Mouse (Mus musculus) embryonic stem cell, embryonic (primary cell): ENCODE data around the gene Coa5.

ENCODE experiments used
- CTCF ChIA-PET, 4 experiments: fragments of 300-600 bp in 2 of 4; fragments of 350-600 bp in 2 of 4; sonication (Branson Sonifier 250); formaldehyde crosslinking; loops; one replicate each; lab custom pipeline; 2022; ENCODE audit warnings: inconsistent platforms in 2 of 4; lab: Charles Lee
- POLR2A ChIA-PET, 4 experiments: fragments of 300-600 bp in 2 of 4; fragments of 350-600 bp in 2 of 4; sonication (Branson Sonifier 250); formaldehyde crosslinking; loops; one replicate each; lab custom pipeline; 2022; ENCODE audit warnings: antibody characterized with exemption in 4 of 4, inconsistent platforms in 1 of 4; lab: Charles Lee

Gene Coa5

DNA sequence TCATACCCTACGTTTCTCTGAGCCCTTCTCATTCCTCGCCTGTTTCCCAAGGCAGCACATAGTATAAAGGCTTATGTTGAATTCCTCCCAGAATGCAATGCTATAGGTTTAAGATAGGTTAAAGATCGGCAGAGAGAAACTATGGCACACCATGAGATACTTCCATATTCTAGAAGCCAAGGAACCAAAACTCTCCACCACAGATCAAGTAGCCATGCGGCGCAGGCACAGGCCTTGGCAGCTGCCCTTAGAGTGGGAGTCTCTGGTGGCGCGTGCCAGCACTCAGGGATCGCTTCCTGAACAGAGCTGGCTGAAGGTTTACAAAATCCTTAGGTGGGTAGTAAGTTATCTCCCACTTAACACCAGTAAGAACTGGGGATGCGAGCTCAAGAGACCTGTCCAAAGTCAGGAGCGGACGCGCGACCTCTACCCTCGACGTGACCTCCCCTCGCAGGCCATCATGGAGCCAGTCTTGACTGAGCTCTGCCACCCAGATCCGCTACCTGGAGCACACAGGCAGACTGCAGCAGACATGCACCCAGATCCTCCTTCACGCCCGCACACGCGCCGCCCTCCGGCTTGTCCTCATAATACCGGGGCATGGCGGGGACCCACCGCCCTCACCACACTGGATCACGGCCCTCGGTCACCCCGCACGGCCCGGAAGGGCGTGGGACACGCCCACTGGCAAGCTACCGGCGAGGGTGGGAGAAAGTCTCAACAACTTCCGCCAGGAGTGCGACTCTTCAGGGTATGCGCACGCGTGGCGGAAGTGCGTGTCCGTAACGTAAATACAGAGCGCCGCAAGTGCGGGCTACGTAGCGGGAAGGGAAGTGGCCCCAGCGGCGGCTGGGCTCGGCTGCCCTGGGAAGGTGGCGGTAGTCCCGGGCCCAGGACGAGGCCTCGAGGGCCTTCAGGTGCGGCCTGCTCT is at the start of gene Coa5, which contains the start of gene Unc50:
Coa5 (minus strand) TSS at position 738 of the 931 bp plus-strand sequence.
Unc50 (plus strand) TSS at position 774 of the 931 bp plus-strand sequence.
- ChIA-PET POLR2A (interaction anchor here (0.5 to 2.7 kb wide), 63 partner anchors 9 to 926 kb away, joined by 3 to 27 read pairs (median 4); partner anchors contain the start of genes Mitd1 (in 2 of the 4), Mrpl30 (in 2 of the 4), 4933424G06Rik (in 1 of the 4) and Inpp4a (in 1 of the 4)), CTCF (interaction anchor here in 3 of 4 experiments (0.7 to 4.1 kb wide), 10 partner anchors 9 to 435 kb away, joined by 3 to 30 read pairs (median 4); no protein-coding TSS in a partner anchor)

DNA sequence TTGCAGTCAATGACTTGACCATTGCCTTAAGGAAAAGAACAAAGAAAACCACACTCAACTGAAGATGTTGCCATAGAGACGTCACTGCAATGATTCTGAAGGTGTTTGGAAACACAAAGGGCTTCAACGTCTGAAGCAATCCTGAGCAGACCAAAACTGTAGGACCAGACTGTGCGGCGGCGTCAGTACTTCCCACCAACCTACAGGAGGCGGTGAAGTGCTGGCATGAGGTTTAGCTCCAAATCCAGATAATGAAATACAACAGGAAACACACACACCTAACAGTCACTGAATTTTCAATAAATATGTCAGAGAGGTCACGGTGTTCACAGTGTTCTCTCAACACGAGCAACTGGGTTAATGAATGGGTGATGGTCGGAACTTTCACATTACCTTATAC is 49.2 kb upstream of the Coa5 start:
- CTCF ChIA-PET = interaction anchor here in 3 of 4 experiments (0.5 to 1.6 kb wide), 8 partner anchors 26 to 768 kb away, joined by 3 to 6 read pairs (median 3); no protein-coding TSS in a partner anchor

DNA sequence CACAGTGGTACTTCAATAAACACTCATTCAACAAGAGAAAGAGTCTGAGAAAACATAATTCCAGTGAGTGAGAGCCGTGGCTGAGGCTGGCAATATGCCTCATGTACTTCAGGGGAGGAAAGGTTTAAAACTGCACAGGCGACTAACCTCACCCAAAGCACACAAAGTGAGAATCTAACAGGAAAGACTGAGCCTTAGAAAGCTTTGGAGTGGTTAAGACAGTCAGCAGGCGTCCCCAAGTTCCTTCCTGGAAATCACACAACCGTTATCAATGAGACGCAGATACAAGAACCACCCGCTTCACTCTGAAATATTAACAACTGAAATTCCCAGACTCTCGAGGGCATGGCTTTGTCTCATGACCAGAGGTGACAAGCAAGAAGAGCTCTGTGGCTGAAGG is 48.5 kb upstream of the Coa5 start:
- POLR2A ChIA-PET = interaction anchor here in 2 of 4 experiments (0.9 to 1.1 kb wide), 2 partner anchors 48 to 61 kb away, joined by 3 read pairs; partner anchors contain the start of genes Coa5 (in 1 of the 2) and Unc50 (in 1 of the 2)
- CTCF ChIA-PET = interaction anchor here in 3 of 4 experiments (0.8 to 1.6 kb wide), 5 partner anchors 26 to 386 kb away, joined by 3 to 6 read pairs (median 4); no protein-coding TSS in a partner anchor

More for the DNA sequence above, 49.2 kb upstream of the Coa5 start:
- POLR2A ChIA-PET = interaction anchor here in 2 of 4 experiments (0.6 to 1.1 kb wide), 2 partner anchors 49 to 537 kb away, joined by 3 to 4 read pairs; partner anchors contain the start of genes Coa5 (in 1 of the 2) and Unc50 (in 1 of the 2)

DNA sequence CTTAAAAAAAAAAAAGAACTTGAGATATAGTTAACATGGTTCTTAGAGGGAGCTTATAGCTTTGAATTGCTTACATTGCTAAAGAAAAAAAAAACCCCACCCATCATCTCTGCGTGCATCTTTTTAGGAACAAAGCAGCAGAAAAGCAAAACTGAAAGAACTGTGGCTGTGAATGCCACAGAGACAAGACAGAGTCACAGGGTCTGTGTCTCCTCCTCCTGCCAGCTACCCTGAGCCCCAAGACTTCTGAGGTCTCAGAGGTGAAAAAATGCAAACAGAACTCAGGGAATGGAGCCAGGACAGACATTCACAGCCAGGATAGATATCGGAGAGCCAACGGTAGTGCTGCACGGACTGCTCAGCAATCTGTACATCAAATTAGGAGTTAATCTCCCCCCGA is 48.0 kb upstream of the Coa5 start:
- ChIA-PET POLR2A (interaction anchor here in 1 of 4 experiments (0.9 kb wide), 1 partner anchor 62 kb away, joined by 3 read pairs; no protein-coding TSS in a partner anchor), CTCF (interaction anchor here in 2 of 4 experiments (0.6 kb wide), 2 partner anchors 155 to 692 kb away, joined by 3 read pairs; no protein-coding TSS in a partner anchor)

DNA sequence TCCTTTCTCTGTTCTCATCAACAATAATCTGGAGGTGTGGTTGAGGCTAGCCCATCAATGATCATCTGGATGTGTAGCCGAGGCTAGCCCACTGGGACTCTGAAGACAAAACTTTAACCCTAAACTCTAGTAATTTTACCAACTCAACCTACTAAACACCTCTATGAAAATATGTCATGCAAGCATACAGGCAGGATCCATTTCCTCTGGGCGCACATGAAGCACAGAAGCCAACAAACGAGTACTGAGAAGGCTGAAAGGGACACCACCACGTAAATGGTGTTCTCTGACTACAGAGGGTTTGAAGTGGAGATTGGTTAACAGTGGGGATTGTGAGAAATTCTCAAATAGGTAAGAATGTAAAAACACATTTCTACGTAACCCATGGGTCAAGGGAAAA is 47.3 kb upstream of the Coa5 start:
- CTCF ChIA-PET = interaction anchor here in 1 of 4 experiments (0.6 kb wide), 2 partner anchors 347 to 691 kb away, joined by 3 read pairs; no protein-coding TSS in a partner anchor
- POLR2A ChIA-PET = no interaction called here

DNA sequence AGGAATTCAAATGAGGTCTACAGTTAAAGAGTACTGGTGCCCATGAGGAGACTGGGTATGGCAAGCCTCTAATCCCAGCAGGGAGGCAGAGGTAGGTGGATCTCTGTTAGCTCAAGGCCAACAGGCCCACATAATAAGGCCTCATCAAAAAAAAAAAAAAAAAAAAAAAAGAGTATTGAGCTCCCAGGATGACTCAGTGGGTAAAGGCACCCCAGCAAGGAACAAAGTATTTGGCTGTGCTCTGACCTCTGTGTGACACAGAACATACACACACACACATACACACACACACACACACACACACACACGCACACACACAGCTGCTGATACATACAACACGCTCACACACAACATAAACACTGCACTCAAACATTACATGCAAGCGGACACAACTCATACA is 45.4 kb upstream of the Coa5 start:
- CTCF ChIA-PET = interaction anchor here in 3 of 4 experiments (0.6 to 0.7 kb wide), 3 partner anchors 63 to 1540 kb away, joined by 3 to 5 read pairs (median 3); no protein-coding TSS in a partner anchor
- POLR2A ChIA-PET = interaction anchor here in 2 of 4 experiments (1.1 to 1.5 kb wide), 3 partner anchors 11 to 66 kb away, joined by 3 to 5 read pairs (median 4); partner anchors contain the start of genes Coa5 (in 1 of the 2) and Unc50 (in 1 of the 2)

DNA sequence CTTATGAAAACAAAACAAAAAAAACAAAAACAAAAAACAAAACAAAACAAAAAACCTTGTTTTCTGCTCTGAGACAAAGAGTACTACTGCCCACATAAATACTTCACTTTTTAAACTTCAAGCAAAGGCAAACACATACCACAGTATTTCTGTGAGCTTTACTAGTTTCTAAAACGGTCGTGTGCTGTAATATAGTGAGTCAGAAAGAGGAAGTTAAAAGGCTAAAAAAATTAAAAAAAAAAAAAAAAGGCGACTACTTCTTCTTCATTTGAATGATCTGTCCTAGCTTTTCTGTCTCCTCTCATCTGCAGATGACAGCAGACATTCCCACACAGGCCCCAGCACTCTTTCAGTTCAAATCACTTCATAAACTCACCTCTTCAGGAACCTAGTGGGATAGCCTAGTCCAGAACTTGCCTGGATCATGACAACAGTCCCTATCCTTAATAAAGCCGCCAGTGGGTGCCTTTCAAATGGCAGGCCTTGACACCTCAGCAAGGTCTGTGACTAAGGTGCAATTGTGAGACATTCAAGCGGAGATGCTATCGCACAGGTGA is 44.8 kb upstream of the Coa5 start:
- ChIA-PET POLR2A (interaction anchor here in 1 of 4 experiments (0.7 kb wide), 1 partner anchor 149 kb away, joined by 3 read pairs; no protein-coding TSS in a partner anchor), CTCF (interaction anchor here in 2 of 4 experiments (0.7 kb wide), 2 partner anchors 64 to 102 kb away, joined by 3 read pairs; no protein-coding TSS in a partner anchor)

DNA sequence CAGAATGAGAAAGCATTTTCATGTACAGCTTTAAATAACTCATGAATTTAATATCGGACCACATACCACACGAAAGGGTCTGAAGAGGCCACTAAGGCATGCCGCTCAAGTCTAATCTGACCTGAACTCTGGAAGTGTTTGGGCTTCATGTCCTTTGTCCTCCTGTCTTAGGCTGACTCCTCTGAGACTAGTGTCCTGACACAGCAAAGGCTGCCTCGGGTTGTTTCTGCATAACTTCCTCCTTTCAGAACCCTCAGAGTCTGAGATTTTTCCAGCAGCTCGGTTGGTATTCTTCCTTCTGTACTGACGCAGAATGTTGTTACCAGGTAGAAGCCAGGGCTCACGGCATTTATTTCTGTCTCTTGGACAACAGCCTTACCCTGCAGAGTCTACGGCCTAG is 44.1 kb upstream of the Coa5 start:
- ChIA-PET CTCF (interaction anchor here in 1 of 4 experiments (0.7 kb wide), 1 partner anchor 101 kb away, joined by 3 read pairs; no protein-coding TSS in a partner anchor), POLR2A (interaction anchor here in 1 of 4 experiments (0.7 kb wide), 1 partner anchor 150 kb away, joined by 3 read pairs; no protein-coding TSS in a partner anchor)

DNA sequence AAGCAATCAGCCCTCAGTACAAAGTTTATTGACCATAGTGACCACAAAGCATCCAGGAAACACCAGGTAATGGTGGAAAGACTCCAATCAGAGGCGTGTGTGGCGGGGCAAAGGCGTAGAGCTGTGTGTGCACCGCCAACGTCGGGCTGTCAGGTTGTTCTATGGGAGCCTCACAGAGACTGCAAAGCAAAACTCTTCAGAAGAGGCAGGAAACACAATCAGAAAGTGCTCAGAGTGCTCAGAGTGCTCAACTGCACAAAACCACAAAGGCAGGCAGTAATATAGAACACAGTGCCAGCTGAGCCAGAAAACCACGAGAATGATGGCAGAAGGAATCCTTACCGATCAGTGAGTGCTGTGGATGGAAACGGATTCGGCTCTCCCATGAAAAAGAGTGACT is 43.3 kb upstream of the Coa5 start:
- CTCF ChIA-PET = no interaction called here
- POLR2A ChIA-PET = no interaction called here

DNA sequence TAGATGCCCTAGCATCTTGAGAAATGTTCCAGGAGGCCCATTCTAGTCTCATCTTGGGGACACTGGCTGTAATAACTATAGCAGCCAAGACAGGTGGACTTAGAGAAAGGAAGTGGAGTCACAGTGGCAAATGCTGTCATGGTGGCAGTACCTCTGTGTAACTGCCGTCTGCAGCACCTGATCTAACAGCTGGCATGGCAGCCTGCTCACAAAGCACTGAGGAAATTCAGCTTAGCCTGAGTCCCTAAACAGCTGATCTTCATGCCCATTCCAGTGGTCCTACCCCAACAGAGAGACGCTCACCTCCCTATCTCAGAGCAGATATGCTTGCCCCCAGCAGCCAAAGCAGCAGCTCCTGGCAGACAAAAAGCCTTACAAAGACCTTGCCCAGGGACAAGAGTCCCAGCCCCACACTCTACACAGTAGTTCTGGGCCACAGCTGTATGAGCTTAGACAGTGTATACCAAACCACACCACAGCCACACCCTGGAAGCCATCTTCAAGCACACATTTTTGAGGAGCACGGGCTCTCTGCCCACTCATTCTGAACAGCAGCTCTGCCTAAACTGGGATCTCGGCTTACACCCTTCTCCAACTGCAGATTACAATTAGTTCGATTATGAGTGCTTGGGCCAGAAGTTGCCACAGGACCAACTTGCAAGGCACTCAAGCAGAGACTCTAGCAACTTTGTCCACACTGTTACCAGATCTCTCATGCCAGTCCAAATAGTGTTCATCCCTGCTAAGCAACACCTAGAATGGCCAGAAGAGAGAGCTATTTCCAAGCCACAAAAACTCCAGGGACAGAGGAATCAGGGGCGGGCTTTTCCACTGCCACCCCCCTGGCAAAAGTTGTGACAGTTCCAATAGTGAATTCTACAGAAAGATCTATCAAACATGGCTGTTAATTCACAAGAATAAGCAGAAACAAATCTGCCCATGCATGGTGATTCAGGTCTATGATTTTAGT is 41.6 kb upstream of the Coa5 start:
- ChIA-PET CTCF (interaction anchor here in 3 of 4 experiments (0.5 to 1.6 kb wide), 4 partner anchors 164 to 960 kb away, joined by 3 to 4 read pairs (median 3); no protein-coding TSS in a partner anchor), POLR2A (interaction anchor here in 2 of 4 experiments (1.1 to 1.2 kb wide), 3 partner anchors 10 to 42 kb away, joined by 3 read pairs; partner anchors contain the start of genes Coa5 (in 1 of the 2) and Unc50 (in 1 of the 2))

DNA sequence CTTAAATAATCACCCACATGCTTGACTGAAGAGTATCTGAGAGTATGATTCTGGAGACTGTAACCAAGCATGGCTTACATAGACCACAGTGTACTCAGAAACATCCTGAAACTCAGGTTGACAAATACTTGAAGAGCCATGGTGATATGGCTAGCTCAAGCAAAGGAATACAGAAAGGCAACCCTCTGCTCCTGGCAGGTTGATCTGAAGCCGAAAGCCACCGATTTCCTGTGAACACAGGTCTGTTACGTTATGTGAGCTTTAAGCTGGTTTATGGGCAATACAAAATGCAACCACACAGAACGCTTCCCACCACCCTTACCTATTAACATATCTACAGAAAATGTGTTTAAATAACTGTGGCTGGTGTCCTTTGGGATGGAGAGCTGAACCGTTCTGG is 39.1 kb upstream of the Coa5 start:
- ChIA-PET POLR2A (interaction anchor here in 1 of 4 experiments (1.2 kb wide), 1 partner anchor 39 kb away, joined by 3 read pairs; the partner anchor contains the start of genes Coa5 and Unc50), CTCF (interaction anchor here (0.6 to 1.4 kb wide), 5 partner anchors 20 to 206 kb away, joined by 3 to 4 read pairs (median 3); no protein-coding TSS in a partner anchor)

DNA sequence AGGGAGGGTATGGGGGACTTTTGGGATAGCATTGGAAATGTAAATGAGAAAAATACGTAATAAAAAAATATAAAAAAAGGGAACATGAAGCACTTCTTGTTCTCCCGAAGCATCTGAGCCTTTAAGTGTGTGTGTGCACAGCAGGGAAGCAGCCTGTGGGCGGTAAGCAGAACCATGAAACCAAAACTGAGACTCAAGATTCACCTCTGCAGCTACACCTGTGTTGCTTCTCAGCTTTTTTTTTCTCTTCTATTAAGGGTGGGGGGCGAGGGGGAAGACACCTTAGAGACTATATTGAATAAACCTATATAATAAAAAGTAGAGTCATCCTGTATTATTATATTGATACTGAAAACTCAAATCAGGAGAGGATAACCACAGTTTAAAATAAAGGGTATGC is 37.9 kb upstream of the Coa5 start:
- ChIA-PET CTCF (interaction anchor here in 1 of 4 experiments (1.3 kb wide), 1 partner anchor 74 kb away, joined by 3 read pairs; no protein-coding TSS in a partner anchor), POLR2A (interaction anchor here in 1 of 4 experiments (0.7 kb wide), 1 partner anchor 30 kb away, joined by 4 read pairs; no protein-coding TSS in a partner anchor)

DNA sequence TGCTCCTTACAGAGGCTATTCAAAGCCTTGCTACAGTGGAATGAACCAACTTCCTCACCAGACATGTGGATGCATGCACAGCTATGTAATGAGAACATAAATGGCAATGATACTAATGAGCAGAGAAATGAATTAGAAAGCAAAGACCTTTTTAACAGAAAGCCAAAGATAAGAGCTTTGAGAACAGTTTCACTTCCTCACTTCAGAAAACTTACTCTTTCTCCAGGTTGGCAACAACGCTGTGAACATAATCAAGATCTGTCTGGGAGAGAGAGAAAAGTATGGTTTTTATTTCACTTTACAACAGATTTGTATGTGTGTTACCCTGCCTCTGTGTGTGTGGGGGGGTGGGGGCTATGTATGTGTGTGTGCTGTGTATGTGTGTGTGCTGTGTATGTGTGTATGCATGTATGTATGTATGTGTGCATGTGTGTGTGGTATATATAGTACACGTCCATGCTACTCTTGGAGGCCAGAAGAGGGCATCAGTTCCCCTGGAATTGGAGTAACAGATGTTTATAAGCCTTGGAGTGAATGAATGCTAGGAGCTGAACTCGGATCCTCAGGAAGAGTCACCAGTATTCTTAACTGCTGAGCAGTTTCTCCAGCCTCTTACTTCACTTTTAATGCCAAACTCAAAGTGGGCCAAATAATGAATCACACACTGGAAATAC is 36.6 kb upstream of the Coa5 start:
- ChIA-PET CTCF (interaction anchor here (0.7 to 1.3 kb wide), 5 partner anchors 24 to 297 kb away, joined by 3 to 6 read pairs (median 3); no protein-coding TSS in a partner anchor), POLR2A (no interaction called here)

DNA sequence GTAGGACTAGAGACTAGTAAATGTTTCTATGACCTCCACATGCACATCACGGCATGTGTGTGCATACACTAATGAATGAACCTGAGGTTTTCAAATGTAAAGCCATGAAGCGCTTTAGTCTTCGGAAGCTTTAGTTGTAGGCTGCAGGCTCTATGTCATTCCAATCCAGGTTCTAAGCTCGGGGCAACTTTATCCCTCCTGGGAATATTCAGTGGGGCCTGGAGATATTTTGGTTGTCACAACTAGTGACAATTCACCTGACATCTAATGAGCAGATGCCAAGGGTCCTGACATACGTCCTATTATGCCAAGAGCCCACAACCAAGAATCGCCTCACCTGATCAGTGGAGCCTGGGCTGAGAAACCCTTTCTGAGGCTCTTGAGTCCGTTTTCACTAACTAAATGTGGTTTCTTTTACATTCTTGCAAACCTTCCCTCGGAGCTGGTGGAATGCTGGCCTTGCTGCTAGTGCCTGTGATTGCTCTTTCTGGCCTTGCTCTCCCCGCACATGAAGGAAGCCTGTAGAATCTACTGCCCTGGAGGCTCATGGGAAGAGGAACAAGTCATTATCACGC is 35.1 kb upstream of the Coa5 start:
- POLR2A ChIA-PET = interaction anchor here in 2 of 4 experiments (0.7 to 0.9 kb wide), 3 partner anchors 9 to 402 kb away, joined by 3 read pairs; no protein-coding TSS in a partner anchor
- CTCF ChIA-PET = no interaction called here

DNA sequence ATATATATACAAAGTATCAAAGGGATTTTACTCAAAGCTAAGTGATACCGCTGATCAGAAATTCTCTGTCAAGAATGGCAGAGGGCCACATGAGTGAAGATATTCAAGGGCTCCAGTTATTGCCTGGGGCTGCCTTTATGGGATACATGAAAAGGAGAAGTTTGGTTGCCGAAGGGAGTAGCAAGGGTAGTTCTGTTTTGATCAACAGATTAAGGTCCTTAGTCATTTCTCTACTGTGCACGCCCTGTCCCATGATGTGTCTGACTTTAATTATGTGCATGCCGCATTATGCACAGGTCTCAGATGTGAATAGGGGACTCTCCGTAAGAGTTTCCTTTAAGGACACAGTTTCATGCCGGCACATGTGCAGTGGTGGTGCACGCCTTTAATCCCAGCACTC is 27.6 kb upstream of the Coa5 start:
- CTCF ChIA-PET = no interaction called here
- POLR2A ChIA-PET = interaction anchor here in 1 of 4 experiments (0.6 kb wide), 1 partner anchor 822 kb away, joined by 3 read pairs; no protein-coding TSS in a partner anchor
